Mouse (Mus musculus): ENCODE measurements around the gene Ncstn. TPM values are rescaled to one million over a fixed set of nuclear protein-coding genes. Genes with fewer than 3 reads are reported as not detected.

The Ncstn gene
- total RNA-seq, 2 experiments from 2014 or later = 25.1 to 28.8 TPM

GRCm38 (mm10) chr1:172029914-172030313, 52.7 kb downstream of the Ncstn start:
- DNase-seq = peak in 1 of 2 experiments; percentile 16
- intact Hi-C loops (cut with DNase I) = no loop called here

DNA sequence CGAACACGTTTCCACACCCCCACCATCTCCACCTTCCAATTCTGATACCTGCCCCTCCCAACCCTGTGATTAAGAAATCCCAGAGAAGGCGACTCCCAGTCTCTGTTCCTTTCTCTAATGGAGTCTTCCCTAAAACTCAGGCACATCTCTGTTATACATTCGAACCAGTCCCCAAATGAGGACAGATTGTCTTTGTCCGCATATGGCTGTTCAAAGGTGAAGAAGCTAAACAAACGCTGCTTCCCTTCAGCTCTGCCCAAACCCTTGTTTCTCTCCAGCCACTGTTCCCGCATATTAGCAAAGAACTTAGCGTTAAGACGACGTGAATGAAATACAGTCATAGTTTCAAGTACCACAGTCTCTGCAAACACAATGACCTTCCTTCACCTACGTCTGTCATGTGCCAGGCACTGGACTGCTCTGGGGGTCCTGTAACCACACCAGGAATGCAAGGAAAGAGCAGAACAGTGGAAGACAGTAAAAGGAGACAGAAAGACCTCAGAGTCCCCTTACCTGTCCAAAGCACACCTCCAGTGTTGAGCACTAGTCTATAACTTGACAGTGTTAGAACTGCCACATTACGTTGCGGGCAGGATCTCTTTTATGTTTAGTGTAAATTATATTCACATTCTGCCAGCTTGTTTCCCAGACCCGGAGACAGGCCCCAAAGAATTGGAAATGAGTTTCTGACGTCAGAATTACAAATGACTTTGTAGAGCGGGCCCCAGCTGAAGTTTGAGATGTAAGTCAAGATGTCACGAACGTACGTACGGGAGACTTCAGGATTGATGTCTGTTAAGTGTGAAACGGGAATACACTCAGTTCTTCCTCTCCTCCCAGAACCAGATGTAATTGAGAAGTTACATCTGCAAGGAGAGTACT, 54.0 kb downstream of the Ncstn start, which contains the start of gene Vangl2:
Vangl2 (minus strand) TSS at position 51 of the 882 bp plus-strand sequence.
- intact Hi-C loops (cut with DNase I) = no loop called here
- no peak for DNase-seq

DNA sequence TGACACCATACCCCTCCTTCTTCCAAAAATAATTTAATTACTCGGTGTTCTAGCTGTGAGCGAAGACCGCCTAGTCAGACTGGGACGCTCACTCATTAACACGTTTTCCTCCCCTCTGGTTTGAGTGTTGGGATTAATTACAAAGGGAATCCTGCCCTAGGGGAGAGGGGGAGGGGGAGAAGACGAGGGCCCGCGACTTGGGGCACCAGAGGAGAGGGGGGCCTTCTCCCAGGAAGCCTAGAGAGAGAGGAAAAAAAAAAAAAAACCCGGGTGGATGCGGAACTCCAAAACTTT, 54.8 kb downstream of the Ncstn start:
- no peak for DNase-seq
- intact Hi-C loops (cut with DNase I) = no loop called here

- DNase-seq = peak; percentile 81 to 84
- intact Hi-C loops (cut with DNase I) = no loop called here
Measured at GRCm38 (mm10) chr1:172027010-172027808, 55.4 kb downstream of the Ncstn start.

GRCm38 (mm10) chr1:172026201-172026901, 56.2 kb downstream of the Ncstn start:
- peak in 1 of 2 experiments; percentile 14 for DNase-seq
- intact Hi-C loops (cut with DNase I) = no loop called here

DNA sequence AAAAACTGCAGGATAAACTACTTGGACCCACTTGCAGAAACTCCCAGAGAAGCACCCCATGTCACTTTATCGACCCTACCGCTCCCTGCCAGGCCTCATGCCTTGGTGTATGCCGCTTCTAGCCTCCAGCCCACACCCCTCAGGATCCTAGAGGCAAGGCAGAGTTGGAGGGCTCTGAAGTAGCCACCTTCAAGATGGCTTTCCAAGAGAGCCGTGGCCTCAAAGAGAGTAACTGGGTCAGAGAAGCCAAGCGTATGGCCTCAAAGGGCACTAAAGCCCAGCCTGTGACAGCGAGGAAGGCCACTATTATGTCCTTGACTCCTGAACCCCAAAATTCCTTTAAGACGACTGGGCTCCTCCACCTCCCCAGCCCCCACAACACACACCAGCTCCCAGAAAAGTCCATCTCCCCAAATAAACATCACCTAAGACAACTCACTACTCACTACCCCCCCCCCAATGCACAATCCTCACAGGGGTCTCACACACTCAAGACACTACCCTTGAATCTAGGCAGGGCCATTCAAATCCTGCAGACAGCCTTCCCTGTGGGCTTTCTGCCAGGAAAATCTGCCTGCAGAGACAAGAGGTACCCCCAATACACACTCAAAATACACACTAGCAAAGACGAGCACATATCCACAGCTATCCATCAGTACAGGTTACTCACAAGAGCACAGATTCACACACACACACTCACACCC, 57.2 kb downstream of the Ncstn start:
- intact Hi-C loops (cut with DNase I) = no loop called here
- peak in 1 of 2 experiments; percentile 9 for DNase-seq

- DNase-seq = no peak
- intact Hi-C loops (cut with DNase I) = no loop called here
Measured at GRCm38 (mm10) chr1:172024140-172024895, 58.3 kb downstream of the Ncstn start.

GRCm38 (mm10) chr1:172019863-172020521, 62.6 kb downstream of the Ncstn start:
- DNase-seq = no peak
- intact Hi-C loops (cut with DNase I) = no loop called here

DNA sequence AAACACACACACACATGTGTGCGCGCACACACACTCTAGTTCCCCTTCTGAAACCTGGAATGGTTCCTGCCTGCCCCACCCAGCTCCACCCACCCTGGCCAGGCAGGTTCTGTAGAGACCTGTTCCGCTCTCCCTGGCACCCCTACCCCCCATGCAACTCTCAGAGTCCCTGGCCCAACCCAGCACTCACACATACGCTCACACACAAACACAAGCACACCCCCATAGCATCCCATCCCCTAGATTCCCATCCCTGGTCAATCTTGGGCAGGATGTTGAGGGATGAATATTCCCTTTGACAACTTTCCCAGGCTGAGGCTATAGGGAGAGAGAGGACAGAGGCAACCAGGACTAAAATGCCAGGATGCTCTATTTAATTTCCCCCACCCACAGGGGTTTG, 63.3 kb downstream of the Ncstn start:
- no peak for DNase-seq
- intact Hi-C loops (cut with DNase I) = no loop called here

DNA sequence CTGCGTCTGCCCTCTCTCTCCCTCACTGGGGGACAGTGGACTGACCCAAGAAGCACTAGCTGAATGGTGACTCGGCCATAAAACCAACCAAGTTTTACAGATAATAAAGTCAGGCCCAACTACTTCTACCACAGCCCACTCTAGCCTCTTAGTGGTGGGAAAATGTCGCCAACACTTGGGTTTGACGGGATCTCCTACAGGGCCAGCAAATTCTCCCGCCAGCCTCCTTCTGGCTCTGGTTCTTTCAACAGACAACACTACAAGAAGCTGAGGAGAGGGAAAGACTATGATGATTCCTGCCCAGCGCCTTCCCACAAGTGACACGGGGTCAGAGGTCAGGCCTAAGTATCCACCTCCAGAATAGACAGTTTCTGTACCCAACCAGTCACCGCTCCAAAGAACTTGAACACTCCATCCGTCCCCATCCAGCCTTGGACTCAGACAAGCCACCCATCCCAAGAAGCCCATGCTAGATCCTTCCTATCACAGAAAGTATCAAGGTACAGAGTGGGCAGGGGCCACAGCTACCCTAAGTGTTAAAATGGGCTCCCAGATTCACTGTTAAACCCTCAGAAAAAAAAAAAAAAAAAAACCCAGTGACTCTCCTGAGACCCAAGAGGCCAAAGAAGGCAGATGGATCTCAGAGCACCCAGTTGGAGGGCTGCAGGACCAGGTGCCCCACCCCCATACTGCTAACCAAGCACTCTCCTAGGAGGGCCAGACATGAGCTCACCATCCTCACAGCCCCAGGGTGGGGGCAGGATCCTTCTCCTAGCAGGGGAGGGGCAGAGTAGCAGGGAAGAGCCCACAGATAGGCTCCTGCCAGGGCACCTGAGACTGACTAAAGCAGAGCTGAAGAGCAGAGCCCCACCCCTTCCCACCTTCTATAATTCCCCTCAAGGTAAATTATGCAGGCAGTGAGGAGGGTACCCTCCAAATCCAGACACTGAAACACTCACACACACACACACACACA, 64.0 kb downstream of the Ncstn start:
- intact Hi-C loops (cut with DNase I) = no loop called here
- no peak for DNase-seq

GRCm38 (mm10) chr1:172017517-172018070, 65.0 kb downstream of the Ncstn start:
- DNase-seq = no peak
- intact Hi-C loops (cut with DNase I) = no loop called here

- intact Hi-C loops (cut with DNase I) = no loop called here
- DNase-seq = no peak
Measured at GRCm38 (mm10) chr1:172016660-172017516, 65.7 kb downstream of the Ncstn start.

DNA sequence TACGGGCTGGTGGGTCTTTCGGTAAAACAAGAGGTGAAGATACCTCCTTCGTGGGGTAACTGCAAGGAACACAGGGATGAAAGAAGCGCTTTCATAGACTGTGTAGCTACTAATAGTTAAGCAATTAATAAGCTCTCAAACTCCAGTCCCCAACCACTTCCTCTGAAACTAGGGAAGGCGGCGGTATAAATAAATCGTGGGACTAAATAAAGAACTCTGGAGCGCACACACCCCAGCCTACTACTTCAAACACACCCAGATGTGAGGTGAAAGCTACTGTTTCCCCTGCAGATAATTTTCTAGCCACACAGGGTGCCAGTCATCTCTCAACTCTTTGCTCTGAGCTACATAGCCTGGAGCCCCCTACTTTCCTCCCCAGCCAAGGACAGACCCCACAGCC, 66.6 kb downstream of the Ncstn start:
- DNase-seq = no peak
- intact Hi-C loops (cut with DNase I) = no loop called here

All from gastrocnemius, postnatal 36 days (tissue).